Mouse (Mus musculus) spleen, adult 2 months (tissue): ENCODE results near the gene Scamp5.

ENCODE experiments used
- CTCF ChIP-seq: fragments of 200-500 bp; IDR thresholded peaks from 2 replicates; pipeline ENCODE4 v1.5.1; 2011; ENCODE audit warnings: mild to moderate bottlenecking, inconsistent platforms; ENCODE audit not compliant: insufficient read depth, insufficient read length, insufficient replicate concordance; ENCODE audit errors: extremely low read depth
- POLR2A ChIP-seq: fragments of 200-500 bp; IDR thresholded peaks from 2 replicates; pipeline ENCODE4 v1.6.1; 2011; ENCODE audit warnings: low read depth, low read length, inconsistent platforms

DNA sequence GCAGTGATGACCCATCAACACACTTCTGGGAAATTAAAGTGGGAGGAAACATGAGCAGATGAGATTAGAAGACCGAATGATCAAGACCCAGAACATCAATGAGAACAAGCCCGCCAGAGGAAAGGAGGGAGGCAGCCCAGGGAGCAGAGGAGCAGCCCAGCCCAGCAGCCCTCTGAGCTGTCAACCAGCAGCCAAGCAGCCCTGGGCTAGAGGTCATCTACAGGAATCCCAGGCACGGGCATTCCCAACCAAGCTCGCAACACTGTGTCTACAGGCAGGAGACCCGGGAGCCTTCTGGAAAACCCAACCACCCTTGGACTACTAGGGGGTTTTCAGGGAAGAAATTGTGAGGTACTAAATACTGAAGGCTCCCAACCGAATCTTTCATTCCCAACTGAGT is 43.8 kb downstream of the Scamp5 start:
- no peak for TF ChIP-seq CTCF
- TF ChIP-seq POLR2A = no peak
